Mouse (Mus musculus): ENCODE data around the gene Bpifb4. TPM values are rescaled to one million over a fixed set of nuclear protein-coding genes. Genes with fewer than 3 reads are reported as not detected.

The Bpifb4 gene
- total RNA-seq (2021) = not detected

- intact Hi-C loops (cut with DNase I) = no loop called here
- DNase-seq = no peak
Measured at GRCm38 (mm10) chr2:153937843-153938242, at the start of gene Bpifb4. Gene Bpifb4 (plus strand): TSS chr2:153938212.

GRCm38 (mm10) chr2:153899111-153899510 lies 38.9 kb upstream of the Bpifb4 start:
- DNase-seq = no peak
- intact Hi-C loops (cut with DNase I) = no loop called here

GRCm38 (mm10) chr2:153900088-153900487 lies 37.9 kb upstream of the Bpifb4 start, which contains the start of gene Bpifb6:
Gene Bpifb6 (plus strand): TSS chr2:153900388.
- DNase-seq = no peak
- intact Hi-C loops (cut with DNase I) = no loop called here

GRCm38 (mm10) chr2:153902726-153903125 lies 35.3 kb upstream of the Bpifb4 start:
- intact Hi-C loops (cut with DNase I) = no loop called here
- no peak for DNase-seq

- intact Hi-C loops (cut with DNase I) = no loop called here
- no peak for DNase-seq
Measured at GRCm38 (mm10) chr2:153906626-153907025, 31.4 kb upstream of the Bpifb4 start.

- intact Hi-C loops (cut with DNase I) = no loop called here
- peak; percentile 22 to 25 for DNase-seq
Measured at GRCm38 (mm10) chr2:153914151-153914550, 23.9 kb upstream of the Bpifb4 start.

- no peak for DNase-seq
- intact Hi-C loops (cut with DNase I) = no loop called here
Measured at GRCm38 (mm10) chr2:153917930-153918329, 20.1 kb upstream of the Bpifb4 start, which contains the start of gene Bpifb3. Gene Bpifb3 (plus strand): TSS chr2:153918230.

GRCm38 (mm10) chr2:153921246-153921645 lies 16.8 kb upstream of the Bpifb4 start:
- DNase-seq = no peak
- intact Hi-C loops (cut with DNase I) = no loop called here

GRCm38 (mm10) chr2:153929871-153930413 lies 8.1 kb upstream of the Bpifb4 start:
- intact Hi-C loops (cut with DNase I) = loop anchor here (1.0 to 5.0 kb wide), 3 partner anchors 123 to 259 kb away; no protein-coding TSS in a partner anchor
- peak; percentile 27 to 59 for DNase-seq

- intact Hi-C loops (cut with DNase I) = loop anchor here (2.0 to 5.0 kb wide), 2 partner anchors 219 to 260 kb away; no protein-coding TSS in a partner anchor
- no peak for DNase-seq
Measured at GRCm38 (mm10) chr2:153931125-153931524, 6.9 kb upstream of the Bpifb4 start.

- no peak for DNase-seq
- intact Hi-C loops (cut with DNase I) = loop anchor here (5.0 kb wide), 1 partner anchor 221 kb away; no protein-coding TSS in a partner anchor
Measured at GRCm38 (mm10) chr2:153933311-153933710, 4.7 kb upstream of the Bpifb4 start.

GRCm38 (mm10) chr2:153935348-153935747 lies 2.7 kb upstream of the Bpifb4 start:
- intact Hi-C loops (cut with DNase I) = no loop called here
- DNase-seq = no peak

- intact Hi-C loops (cut with DNase I) = no loop called here
- peak; percentile 21 to 40 for DNase-seq
Measured at GRCm38 (mm10) chr2:153943537-153943936, 5.5 kb downstream of the Bpifb4 start.

- intact Hi-C loops (cut with DNase I) = no loop called here
- DNase-seq = no peak
Measured at GRCm38 (mm10) chr2:153944567-153944966, 6.6 kb downstream of the Bpifb4 start.

- DNase-seq = peak; percentile 36 to 61
- intact Hi-C loops (cut with DNase I) = no loop called here
Measured at GRCm38 (mm10) chr2:153952897-153953296, 14.9 kb downstream of the Bpifb4 start.

GRCm38 (mm10) chr2:153953836-153954235 lies 15.8 kb downstream of the Bpifb4 start:
- intact Hi-C loops (cut with DNase I) = no loop called here

GRCm38 (mm10) chr2:153962821-153963331 lies 24.9 kb downstream of the Bpifb4 start:
- no peak for DNase-seq
- intact Hi-C loops (cut with DNase I) = no loop called here

More at GRCm38 (mm10) chr2:153953836-153954235, 15.8 kb downstream of the Bpifb4 start:
- peak in 1 of 2 experiments; percentile 13 for DNase-seq

GRCm38 (mm10) chr2:153963334-153963733 lies 25.3 kb downstream of the Bpifb4 start:
- intact Hi-C loops (cut with DNase I) = no loop called here
- no peak for DNase-seq

GRCm38 (mm10) chr2:153970221-153970620 lies 32.2 kb downstream of the Bpifb4 start:
- intact Hi-C loops (cut with DNase I) = no loop called here
- DNase-seq = no peak

- intact Hi-C loops (cut with DNase I) = no loop called here
- no peak for DNase-seq
Measured at GRCm38 (mm10) chr2:153974582-153974981, 36.6 kb downstream of the Bpifb4 start, which contains the start of gene Bpifa6. Gene Bpifa6 (plus strand): TSS chr2:153974945.

GRCm38 (mm10) chr2:153995770-153996169 lies 57.8 kb downstream of the Bpifb4 start:
- peak; percentile 73 to 85 for DNase-seq
- intact Hi-C loops (cut with DNase I) = no loop called here

GRCm38 (mm10) chr2:154000501-154000900 lies 62.5 kb downstream of the Bpifb4 start:
- intact Hi-C loops (cut with DNase I) = loop anchor here (5.0 kb wide), 1 partner anchor 157 kb away; no protein-coding TSS in a partner anchor
- DNase-seq = no peak

Data from heart, postnatal 36 days (tissue).